Mouse (Mus musculus): Measurements from ENCODE around the gene Pde4d. TPM values are rescaled to one million over a fixed set of nuclear protein-coding genes. Genes with fewer than 3 reads are reported as not detected.

The Pde4d gene
- polyA plus RNA-seq, 1 experiment from 2014 or later, result 13.5 TPM

DNA sequence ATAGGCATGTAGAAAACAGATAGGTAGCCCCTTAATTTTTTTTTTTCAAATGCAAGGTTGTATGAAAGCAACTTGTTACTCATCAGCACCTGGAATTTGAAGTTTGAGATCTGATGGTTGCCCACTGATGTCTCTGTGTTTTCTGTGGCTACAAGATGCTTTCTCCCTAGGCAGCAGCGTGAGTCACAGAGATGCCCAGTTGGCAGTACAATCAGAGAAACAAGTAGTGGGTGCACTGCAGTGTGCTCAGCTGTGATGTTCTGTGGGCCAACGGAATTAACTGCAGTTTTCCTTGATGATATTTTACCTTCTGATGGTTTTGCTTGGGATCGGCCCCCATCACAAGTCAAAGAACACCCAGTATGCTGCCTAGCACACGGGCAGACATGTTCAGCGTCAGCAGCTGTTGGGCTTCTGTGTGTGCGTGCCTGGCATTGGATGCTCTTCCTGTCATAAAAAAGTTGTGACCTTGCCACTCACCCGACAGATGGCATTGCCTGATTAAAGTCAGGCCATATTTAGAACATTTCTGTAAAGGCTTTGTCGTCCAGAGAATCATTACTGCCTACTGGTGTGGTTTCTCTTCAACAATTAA lies 939.0 kb downstream of the Pde4d start:
- H3K4me1 ChIP-seq (replicated peaks), result peaks cover 10% of the 10 kb centered on the region; the same call in 1 of the 2 replicates
- no peaks in the 10 kb centered on the region for H3K36me3 ChIP-seq
- no peak overlapping the region for H3K27ac ChIP-seq
- no peak overlapping the region for H3K4me3 ChIP-seq
- H3K27me3 ChIP-seq (ENCODE audit: insufficient read depth, poor library complexity, severe bottlenecking), result no peaks in the 10 kb centered on the region
- no peak for DNase-seq (ENCODE audit: low spot score)
- 81% methylated on average over 8 of the region's 8 CpGs for WGBS
- no peaks in the 10 kb centered on the region for H3K9me3 ChIP-seq

DNA sequence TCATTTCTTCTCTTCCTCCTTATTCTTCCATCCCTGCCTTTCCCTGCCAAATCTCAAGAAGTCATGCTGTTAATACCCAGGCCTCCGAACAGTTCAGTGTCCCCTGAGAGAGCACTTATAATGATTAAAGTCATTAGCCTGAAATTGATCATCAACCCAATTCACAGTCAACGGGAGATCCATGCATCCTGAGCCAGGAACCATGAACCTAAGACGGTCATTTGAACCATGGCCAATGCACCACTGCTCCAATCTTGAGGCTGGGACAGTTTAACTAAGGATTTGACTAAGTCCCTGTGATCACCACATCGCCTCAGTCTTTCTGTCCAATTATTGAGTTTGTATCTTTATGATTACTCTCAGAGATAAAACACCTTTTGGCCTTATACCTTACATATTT lies 952.6 kb downstream of the Pde4d start:
- Histone ChIP-seq H3K36me3 (no peaks in the 10 kb centered on the region), H3K4me1 (replicated peaks) (no peaks in the 10 kb centered on the region), H3K27ac (no peak overlapping the region), H3K9me3 (no peaks in the 10 kb centered on the region), H3K4me3 (no peak overlapping the region), H3K27me3 (ENCODE audit: insufficient read depth, poor library complexity, severe bottlenecking) (no peaks in the 10 kb centered on the region)
- 88% methylated on average over 4 of the region's 4 CpGs for WGBS
- no peak for DNase-seq (ENCODE audit: low spot score)

DNA sequence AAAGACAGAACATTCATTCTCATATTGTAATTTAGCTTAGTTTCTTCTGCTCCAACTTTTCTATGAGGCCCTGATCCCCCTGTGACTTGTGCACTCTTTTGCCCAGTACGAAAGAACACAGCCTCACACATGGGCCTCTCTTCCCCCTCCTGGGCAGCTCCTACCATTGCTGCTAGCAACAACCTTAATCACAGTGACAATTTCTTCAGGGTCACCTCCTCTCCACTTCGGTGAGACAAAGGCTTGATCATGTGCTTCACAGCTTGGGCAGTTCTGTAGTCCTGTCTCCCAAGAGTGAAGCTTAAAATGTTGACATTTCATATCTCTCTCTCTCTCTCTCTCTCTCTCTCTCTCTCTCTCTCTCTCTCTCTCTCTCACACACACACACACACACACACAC lies 953.2 kb downstream of the Pde4d start:
- no peak for DNase-seq (ENCODE audit: low spot score)
- no peaks in the 10 kb centered on the region for H3K9me3 ChIP-seq
- no peaks in the 10 kb centered on the region for H3K36me3 ChIP-seq
- H3K27me3 ChIP-seq (ENCODE audit: insufficient read depth, poor library complexity, severe bottlenecking), result no peaks in the 10 kb centered on the region
- no peak overlapping the region for H3K4me3 ChIP-seq
- H3K27ac ChIP-seq, result no peak overlapping the region
- 44% methylated on average over 2 of the region's 2 CpGs for WGBS
- H3K4me1 ChIP-seq (replicated peaks), result no peaks in the 10 kb centered on the region

GRCm38 (mm10) chr13:109406341-109406740 lies 956.6 kb downstream of the Pde4d start:
- no peaks in the 10 kb centered on the region for H3K27me3 ChIP-seq (ENCODE audit: insufficient read depth, poor library complexity, severe bottlenecking)
- H3K9me3 ChIP-seq, result no peaks in the 10 kb centered on the region
- 93% methylated on average over 8 of the region's 8 CpGs for WGBS
- H3K36me3 ChIP-seq, result no peaks in the 10 kb centered on the region
- DNase-seq (ENCODE audit: low spot score), result no peak
- no peaks in the 10 kb centered on the region for H3K4me1 ChIP-seq (replicated peaks)
- no peak overlapping the region for H3K27ac ChIP-seq
- no peak overlapping the region for H3K4me3 ChIP-seq

DNA sequence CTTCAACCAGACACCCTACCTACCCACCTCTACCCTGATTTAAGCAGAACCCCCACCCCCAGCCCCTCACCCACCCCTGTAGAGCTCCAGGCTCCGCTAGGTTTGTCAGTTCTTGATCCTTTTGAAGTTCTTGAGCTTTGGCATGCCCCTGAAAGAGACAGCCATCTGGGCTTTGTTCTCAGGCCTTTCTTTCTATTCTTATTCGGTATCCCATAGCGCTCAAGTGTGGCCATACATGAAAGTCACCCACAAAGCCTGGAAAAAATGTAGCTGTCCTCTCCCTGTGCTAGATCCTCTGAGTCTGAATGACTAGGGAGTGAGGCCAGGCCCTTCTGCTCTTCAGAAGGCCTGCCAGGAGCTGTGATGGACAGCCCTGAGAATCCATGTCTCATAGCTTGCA lies 957.6 kb downstream of the Pde4d start:
- Histone ChIP-seq H3K9me3 (no peaks in the 10 kb centered on the region), H3K4me3 (no peak overlapping the region), H3K27me3 (ENCODE audit: insufficient read depth, poor library complexity, severe bottlenecking) (no peaks in the 10 kb centered on the region), H3K27ac (0 out of 2 replicates have a peak overlapping the region, but pooled peaks have one; percentile 5), H3K4me1 (replicated peaks) (no peaks in the 10 kb centered on the region), H3K36me3 (no peaks in the 10 kb centered on the region)
- DNase-seq (ENCODE audit: low spot score), result no peak
- 55% methylated on average over 3 of the region's 3 CpGs for WGBS

GRCm38 (mm10) chr13:109420426-109420825 lies 970.7 kb downstream of the Pde4d start:
- no peaks in the 10 kb centered on the region for H3K4me1 ChIP-seq (replicated peaks)
- H3K4me3 ChIP-seq, result no peak overlapping the region
- no peak overlapping the region for H3K27ac ChIP-seq
- H3K27me3 ChIP-seq (ENCODE audit: insufficient read depth, poor library complexity, severe bottlenecking), result no peaks in the 10 kb centered on the region
- H3K9me3 ChIP-seq, result peaks cover 7% of the 10 kb centered on the region; the same call in 1 of the 2 replicates
- no peak for DNase-seq (ENCODE audit: low spot score)
- WGBS, result 73% methylated on average over 3 of the region's 3 CpGs
- H3K36me3 ChIP-seq, result no peaks in the 10 kb centered on the region

GRCm38 (mm10) chr13:109424906-109425305 lies 975.2 kb downstream of the Pde4d start:
- Histone ChIP-seq H3K27me3 (ENCODE audit: insufficient read depth, poor library complexity, severe bottlenecking) (no peaks in the 10 kb centered on the region), H3K36me3 (no peaks in the 10 kb centered on the region), H3K9me3 (peaks cover 7% of the 10 kb centered on the region; the same call in 1 of the 2 replicates), H3K27ac (no peak overlapping the region), H3K4me1 (replicated peaks) (no peaks in the 10 kb centered on the region), H3K4me3 (no peak overlapping the region)
- DNase-seq (ENCODE audit: low spot score), result no peak
- 78% methylated on average over 2 of the region's 2 CpGs for WGBS

- DNase-seq (ENCODE audit: low spot score), result no peak
- no peaks in the 10 kb centered on the region for H3K4me1 ChIP-seq (replicated peaks)
- H3K9me3 ChIP-seq, result peaks cover 7% of the 10 kb centered on the region; the same call in 1 of the 2 replicates
- no peaks in the 10 kb centered on the region for H3K36me3 ChIP-seq
- WGBS, result 86% methylated on average over 13 of the region's 13 CpGs
- no peak overlapping the region for H3K4me3 ChIP-seq
- H3K27ac ChIP-seq, result no peak overlapping the region
- no peaks in the 10 kb centered on the region for H3K27me3 ChIP-seq (ENCODE audit: insufficient read depth, poor library complexity, severe bottlenecking)
These were observed 975.8 kb downstream of the Pde4d start for GRCm38 (mm10) chr13:109425548-109425947.

DNA sequence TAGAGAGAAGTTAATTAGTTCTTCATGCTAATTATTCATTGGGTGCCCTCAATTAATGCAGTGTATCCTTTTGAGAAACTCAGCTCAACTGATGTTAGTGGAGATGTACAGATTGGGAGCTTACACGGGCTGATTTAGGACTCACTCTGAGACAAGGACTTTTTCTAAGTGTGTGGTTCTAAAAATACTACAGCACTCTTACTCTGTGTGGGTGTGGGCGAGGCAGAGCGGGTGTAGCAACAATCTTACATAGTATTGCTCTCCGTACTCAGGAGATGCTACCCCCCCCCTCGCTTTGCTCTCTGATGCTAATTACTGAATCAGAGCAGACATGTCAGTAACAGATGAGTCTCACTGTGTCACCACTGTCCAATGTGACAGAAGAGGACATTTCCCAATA lies 976.3 kb downstream of the Pde4d start:
- Histone ChIP-seq H3K4me3 (no peak overlapping the region), H3K27ac (no peak overlapping the region), H3K9me3 (peaks cover 7% of the 10 kb centered on the region; the same call in 1 of the 2 replicates), H3K36me3 (no peaks in the 10 kb centered on the region), H3K27me3 (ENCODE audit: insufficient read depth, poor library complexity, severe bottlenecking) (no peaks in the 10 kb centered on the region), H3K4me1 (replicated peaks) (no peaks in the 10 kb centered on the region)
- WGBS, result 91% methylated on average over 5 of the region's 5 CpGs
- DNase-seq (ENCODE audit: low spot score), result no peak

DNA sequence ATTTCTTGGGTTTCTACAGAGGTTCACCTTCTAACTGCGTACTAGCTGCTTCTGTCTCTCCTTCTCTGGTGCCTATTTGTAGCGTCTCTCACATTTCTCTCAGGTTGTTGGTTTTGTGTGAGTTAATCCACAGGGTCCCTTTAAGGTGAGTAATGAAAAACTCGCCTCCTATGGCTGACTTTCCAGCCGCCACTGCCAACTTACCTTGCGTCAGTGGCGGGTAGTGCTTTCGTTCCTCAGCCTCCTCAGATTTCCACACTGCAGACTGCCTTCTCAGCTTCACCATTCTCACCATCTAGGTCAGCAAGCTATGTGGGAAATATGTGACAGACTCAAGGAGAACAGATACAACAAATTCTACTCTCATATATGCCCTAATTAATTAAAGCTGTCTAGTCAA lies 977.8 kb downstream of the Pde4d start:
- Histone ChIP-seq H3K27ac (no peak overlapping the region), H3K4me1 (replicated peaks) (no peaks in the 10 kb centered on the region), H3K36me3 (no peaks in the 10 kb centered on the region), H3K27me3 (ENCODE audit: insufficient read depth, poor library complexity, severe bottlenecking) (no peaks in the 10 kb centered on the region), H3K4me3 (no peak overlapping the region), H3K9me3 (no peaks in the 10 kb centered on the region)
- DNase-seq (ENCODE audit: low spot score), result no peak
- WGBS, result 87% methylated on average over 7 of the region's 7 CpGs

GRCm38 (mm10) chr13:109429544-109429943 lies 979.8 kb downstream of the Pde4d start:
- DNase-seq (ENCODE audit: low spot score), result no peak
- H3K4me1 ChIP-seq (replicated peaks), result no peaks in the 10 kb centered on the region
- H3K36me3 ChIP-seq, result no peaks in the 10 kb centered on the region
- WGBS, result 87% methylated on average over 2 of the region's 2 CpGs
- H3K27me3 ChIP-seq (ENCODE audit: insufficient read depth, poor library complexity, severe bottlenecking), result no peaks in the 10 kb centered on the region
- no peak overlapping the region for H3K4me3 ChIP-seq
- no peak overlapping the region for H3K27ac ChIP-seq
- H3K9me3 ChIP-seq, result no peaks in the 10 kb centered on the region

DNA sequence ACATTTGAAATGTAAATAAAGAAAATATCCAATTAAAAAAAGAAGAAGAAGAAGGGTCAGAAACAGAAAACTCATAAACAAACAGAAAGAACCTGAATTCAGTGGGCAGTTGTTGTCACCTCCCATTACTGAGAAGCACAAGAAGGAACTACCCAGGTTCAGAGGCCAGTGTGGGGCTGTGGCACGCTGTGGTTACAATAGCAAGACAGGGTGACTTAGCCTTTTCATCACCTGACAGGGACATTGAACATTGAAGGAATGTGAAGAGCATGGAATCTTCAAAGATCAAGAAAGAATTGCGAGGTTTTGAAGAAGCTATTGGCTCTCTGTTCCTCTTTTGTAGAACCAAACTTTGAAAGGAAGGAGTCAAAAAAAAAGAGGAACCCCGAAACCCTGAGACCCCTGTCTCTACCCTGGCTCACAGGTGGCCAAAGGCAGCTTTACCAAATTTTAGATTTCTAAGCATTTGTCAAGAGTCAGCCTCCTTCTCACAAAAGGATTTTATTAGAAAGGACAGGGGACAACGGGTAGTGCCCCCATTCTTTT lies 987.6 kb downstream of the Pde4d start:
- Histone ChIP-seq H3K27me3 (ENCODE audit: insufficient read depth, poor library complexity, severe bottlenecking) (no peaks in the 10 kb centered on the region), H3K9me3 (no peaks in the 10 kb centered on the region), H3K27ac (no peak overlapping the region), H3K4me1 (replicated peaks) (peaks cover 15% of the 10 kb centered on the region), H3K4me3 (no peak overlapping the region), H3K36me3 (no peaks in the 10 kb centered on the region)
- 68% methylated on average over 4 of the region's 4 CpGs for whole genome bisulfite sequencing
- DNase-seq (ENCODE audit: low spot score), result no peak

- H3K36me3 ChIP-seq, result no peaks in the 10 kb centered on the region
- no peaks in the 10 kb centered on the region for H3K27me3 ChIP-seq (ENCODE audit: insufficient read depth, poor library complexity, severe bottlenecking)
- H3K4me1 ChIP-seq (replicated peaks), result peaks cover 25% of the 10 kb centered on the region
- peak overlapping the region; percentile 78 for H3K27ac ChIP-seq
- DNase-seq (ENCODE audit: low spot score), result no peak
- WGBS, result 71% methylated on average over 5 of the region's 5 CpGs
- H3K9me3 ChIP-seq, result no peaks in the 10 kb centered on the region
- peak overlapping the region; percentile 50 for H3K4me3 ChIP-seq
These were observed 989.9 kb downstream of the Pde4d start for GRCm38 (mm10) chr13:109439436-109440161.
